Mouse (Mus musculus) MEL (cell line): ENCODE data around the gene Zeb2. TPM values are rescaled to one million over a fixed set of nuclear protein-coding genes. Genes with fewer than 3 reads are reported as not detected.

Source experiments
- DNase-seq: peaks from one replicate; pipeline ENCODE4 v3.0.0; 2011; ENCODE audit warnings: low read depth, low spot score
- H3K27ac ChIP-seq: 2 replicates; pipeline ENCODE4 v1.5.1; 2012; ENCODE audit warnings: low read depth, mild to moderate bottlenecking, control low read depth, low read length, moderate library complexity; ENCODE audit not compliant: control insufficient read depth
- H3K27me3 ChIP-seq, 2 experiments: fragments of 150-350 bp in 1 of 2; sonication (generic) in 1 of 2; 2 replicates each; pipeline ENCODE4 v1.6.1; 2012; ENCODE audit warnings: low read length in 2 of 2, mild to moderate bottlenecking in 2 of 2, improper control_type of control experiment in 1 of 2, moderate library complexity in 1 of 2; ENCODE audit not compliant: insufficient read depth in 2 of 2, control insufficient read depth in 1 of 2
- H3K36me3 ChIP-seq, 2 experiments: 2 replicates each; pipeline ENCODE4 v1.6.1; 2012 to 2014; ENCODE audit warnings: low read length in 2 of 2, improper control_type of control experiment in 1 of 2, inconsistent platforms in 1 of 2, mild to moderate bottlenecking in 1 of 2; ENCODE audit not compliant: insufficient read depth in 2 of 2, control insufficient read depth in 1 of 2
- H3K4me1 ChIP-seq, 2 experiments: fragments of 150-350 bp in 1 of 2; sonication (generic) in 1 of 2; 2 replicates each; pipeline ENCODE4 v1.6.1; 2012; ENCODE audit warnings: low read length in 2 of 2, improper control_type of control experiment in 1 of 2, mild to moderate bottlenecking in 1 of 2; ENCODE audit not compliant: insufficient read depth in 2 of 2, control insufficient read depth in 1 of 2
- H3K4me3 ChIP-seq, 2 experiments: fragments of 150-350 bp in 1 of 2; sonication (generic) in 1 of 2; 2 replicates each; pipeline ENCODE4 v1.5.1; 2012; ENCODE audit warnings: low read depth in 2 of 2, low read length in 2 of 2, mild to moderate bottlenecking in 2 of 2, moderate library complexity in 2 of 2, control low read depth in 1 of 2, improper control_type of control experiment in 1 of 2; ENCODE audit not compliant: control insufficient read depth in 1 of 2, insufficient read depth in 1 of 2
- H3K79me2 ChIP-seq: 2 replicates; pipeline ENCODE4 v1.6.1; 2012; ENCODE audit warnings: mild to moderate bottlenecking, low read length, moderate library complexity; ENCODE audit not compliant: control insufficient read depth, poor library complexity, insufficient read depth
- H3K9ac ChIP-seq: 2 replicates; pipeline ENCODE4 v1.6.1; 2012; ENCODE audit warnings: low read depth, mild to moderate bottlenecking, control low read depth, low read length, moderate library complexity; ENCODE audit not compliant: control insufficient read depth, poor library complexity, severe bottlenecking
- H3K9me3 ChIP-seq: fragments of 150-350 bp; sonication (generic); replicated peaks from 2 replicates; pipeline ENCODE4 v1.6.1; 2012; ENCODE audit warnings: mild to moderate bottlenecking, low read length, improper control_type of control experiment, moderate library complexity; ENCODE audit not compliant: insufficient read depth
- CHD2 ChIP-seq: IDR thresholded peaks from 2 replicates; pipeline ENCODE4 v1.6.1; 2011; ENCODE audit warnings: low read length, improper control_type of control experiment
- E2F4 ChIP-seq: IDR thresholded peaks from 2 replicates; pipeline ENCODE4 v1.6.1; 2011; ENCODE audit warnings: low read depth, low read length, improper control_type of control experiment, borderline replicate concordance
- ELF1 ChIP-seq: IDR thresholded peaks from 2 replicates; pipeline ENCODE4 v1.6.1; 2014; ENCODE audit warnings: low read depth, mild to moderate bottlenecking, inconsistent platforms, low read length, improper control_type of control experiment, moderate library complexity
- EP300 ChIP-seq, 2 experiments: IDR thresholded peaks; 2 replicates each; pipeline ENCODE4 v1.6.1; 2011; ENCODE audit warnings: improper control_type of control experiment in 2 of 2, low read length in 2 of 2, low read depth in 1 of 2, mild to moderate bottlenecking in 1 of 2
- ETS1 ChIP-seq: IDR thresholded peaks from 2 replicates; pipeline ENCODE4 v1.6.1; 2012; ENCODE audit warnings: low read depth, mild to moderate bottlenecking, inconsistent platforms, low read length, improper control_type of control experiment, moderate library complexity
- GATA1 ChIP-seq: IDR thresholded peaks from 2 replicates; pipeline ENCODE4 v1.6.1; 2011; ENCODE audit warnings: low read depth, low read length, improper control_type of control experiment
- MAX ChIP-seq: IDR thresholded peaks from 2 replicates; pipeline ENCODE4 v1.6.1; 2011; ENCODE audit warnings: low read length, improper control_type of control experiment
- MAZ ChIP-seq: IDR thresholded peaks from 2 replicates; pipeline ENCODE4 v1.6.1; 2012; ENCODE audit warnings: low read depth, mild to moderate bottlenecking, inconsistent platforms, low read length, improper control_type of control experiment
- MXI1 ChIP-seq: IDR thresholded peaks from 2 replicates; pipeline ENCODE4 v1.6.1; 2011; ENCODE audit warnings: mild to moderate bottlenecking, low read depth, low read length, improper control_type of control experiment
- MYB ChIP-seq: IDR thresholded peaks from 2 replicates; pipeline ENCODE4 v1.6.1; 2011; ENCODE audit warnings: mild to moderate bottlenecking, low read depth, low read length, improper control_type of control experiment
- NELFE ChIP-seq: IDR thresholded peaks from 2 replicates; pipeline ENCODE4 v1.6.1; 2011; ENCODE audit warnings: low read depth, low read length, improper control_type of control experiment
- NRF1 ChIP-seq: IDR thresholded peaks from 2 replicates; pipeline ENCODE4 v1.6.1; 2014; ENCODE audit warnings: low read depth, mild to moderate bottlenecking, inconsistent platforms, low read length, improper control_type of control experiment, moderate library complexity; ENCODE audit not compliant: poor library complexity, insufficient read depth, severe bottlenecking
- POLR2A ChIP-seq, 2 experiments: IDR thresholded peaks; 2 replicates each; pipeline ENCODE4 v1.6.1; 2011 to 2012; ENCODE audit warnings: low read length in 2 of 2, mild to moderate bottlenecking in 2 of 2, control low read depth in 1 of 2, improper control_type of control experiment in 1 of 2, low read depth in 1 of 2, moderate library complexity in 1 of 2; ENCODE audit not compliant: control insufficient read depth in 1 of 2, insufficient read depth in 1 of 2, poor library complexity in 1 of 2
- POLR2AphosphoS2 ChIP-seq: IDR thresholded peaks from 2 replicates; pipeline ENCODE4 v1.6.1; 2011; ENCODE audit warnings: low read length, improper control_type of control experiment
- POLR2AphosphoS5 ChIP-seq: IDR thresholded peaks from 2 replicates; pipeline ENCODE4 v1.6.1; 2012; ENCODE audit warnings: low read depth, borderline replicate concordance, mild to moderate bottlenecking, inconsistent platforms, low read length, moderate library complexity, mixed read lengths
- RAD21 ChIP-seq: IDR thresholded peaks from 2 replicates; pipeline ENCODE4 v1.6.1; 2011; ENCODE audit warnings: mild to moderate bottlenecking, low read depth, low read length, improper control_type of control experiment
- RCOR1 ChIP-seq: IDR thresholded peaks from 2 replicates; pipeline ENCODE4 v1.6.1; 2012; ENCODE audit warnings: low read depth, mild to moderate bottlenecking, inconsistent platforms, low read length, improper control_type of control experiment
- SIN3A ChIP-seq: IDR thresholded peaks from 2 replicates; pipeline ENCODE4 v1.6.1; 2012; ENCODE audit warnings: low read length, improper control_type of control experiment, inconsistent platforms
- TAL1 ChIP-seq: IDR thresholded peaks from 2 replicates; pipeline ENCODE4 v1.6.1; 2012; ENCODE audit warnings: mild to moderate bottlenecking, inconsistent platforms, low read length, moderate library complexity, mixed read lengths
- TBP ChIP-seq: IDR thresholded peaks from 2 replicates; pipeline ENCODE4 v1.8.0; 2011; ENCODE audit warnings: low read depth, low read length, improper control_type of control experiment
- TCF12 ChIP-seq: IDR thresholded peaks from 2 replicates; pipeline ENCODE4 v1.6.1; 2014; ENCODE audit warnings: low read depth, mild to moderate bottlenecking, inconsistent platforms, low read length, improper control_type of control experiment, moderate library complexity
- UBTF ChIP-seq: IDR thresholded peaks from 2 replicates; pipeline ENCODE4 v1.6.1; 2012; ENCODE audit warnings: low read depth, mild to moderate bottlenecking, inconsistent platforms, low read length, improper control_type of control experiment, moderate library complexity, borderline replicate concordance; ENCODE audit not compliant: insufficient read depth
- ZNF384 ChIP-seq: IDR thresholded peaks from 2 replicates; pipeline ENCODE4 v1.6.1; 2012; ENCODE audit warnings: low read depth, mild to moderate bottlenecking, inconsistent platforms, low read length, improper control_type of control experiment
- polyA plus RNA-seq, 2 experiments: library from polyadenylated mRNA; stranded (reverse) in 1 of 2; unstranded in 1 of 2; fragments of >175 nt in 1 of 2; fragments of >200 nt in 1 of 2; gene quantifications; 2 replicates each; pipeline versions ENCODE4 v1.2.1 to v1.2.4; 2012; ENCODE audit warnings: low replicate concordance in 2 of 2, low read depth in 1 of 2; ENCODE audit not compliant: insufficient read length in 2 of 2, insufficient read depth in 1 of 2, missing spikeins in 1 of 2
- total RNA-seq: library from RNA; depleted of rRNA; stranded (reverse); fragments of 300-350 nt; gene quantifications from 2 replicates; pipeline ENCODE4 v1.2.3, GENCODE M21; 2012

Zeb2 gene
- total and polyA plus RNA-seq, 3 experiments: 12.8 to 12.9 TPM; not detected in 1

GRCm38 (mm10) chr2:44955506-44955905 lies 161.7 kb downstream of the Zeb2 start (continued):
- TF ChIP-seq MYB: 0 out of 2 replicates have a peak, but pooled peaks have one; percentile 30
- no peak for TF ChIP-seq POLR2AphosphoS5
- no peak for TF ChIP-seq ELF1
- no peak for TF ChIP-seq TAL1
- TF ChIP-seq NELFE: no peak
- TF ChIP-seq MAX: no peak
- TF ChIP-seq ZNF384: no peak
- TF ChIP-seq RCOR1: 0 out of 2 replicates have a peak, but pooled peaks have one; percentile 16
- TF ChIP-seq CHD2: no peak
- peak; percentile 76 for TF ChIP-seq GATA1
- peak; percentile 71 for TF ChIP-seq TCF12
- no peak for TF ChIP-seq POLR2A (IDR thresholded peaks at IDR 0.05; ENCODE audit: control insufficient read depth in 1 of 2, insufficient read depth in 1 of 2, low read depth in 1 of 2, low read length in 2 of 2, poor library complexity in 1 of 2)
- no peak for TF ChIP-seq MXI1
- TF ChIP-seq, all 39 proteins: peak for 8

GRCm38 (mm10) chr2:44954180-44954579 lies 163.0 kb downstream of the Zeb2 start:
- Histone ChIP-seq H3K4me1 (peaks cover 18 to 21% of the 10 kb centered on the region in 2 experiments), H3K36me3 (peaks cover 0 to 33% of the 10 kb centered on the region in 2 experiments; a peak in 2 of 4 replicates), H3K27me3 (no peaks in the 10 kb centered on the region), H3K79me2 (no peaks in the 10 kb centered on the region), H3K4me3 (no peak overlapping the region), H3K9me3 (no peaks in the 10 kb centered on the region), H3K9ac (no peak overlapping the region), H3K27ac (no peak overlapping the region)
- no peak for DNase-seq
- TF ChIP-seq MAZ: no peak
- TF ChIP-seq SIN3A: no peak

DNA sequence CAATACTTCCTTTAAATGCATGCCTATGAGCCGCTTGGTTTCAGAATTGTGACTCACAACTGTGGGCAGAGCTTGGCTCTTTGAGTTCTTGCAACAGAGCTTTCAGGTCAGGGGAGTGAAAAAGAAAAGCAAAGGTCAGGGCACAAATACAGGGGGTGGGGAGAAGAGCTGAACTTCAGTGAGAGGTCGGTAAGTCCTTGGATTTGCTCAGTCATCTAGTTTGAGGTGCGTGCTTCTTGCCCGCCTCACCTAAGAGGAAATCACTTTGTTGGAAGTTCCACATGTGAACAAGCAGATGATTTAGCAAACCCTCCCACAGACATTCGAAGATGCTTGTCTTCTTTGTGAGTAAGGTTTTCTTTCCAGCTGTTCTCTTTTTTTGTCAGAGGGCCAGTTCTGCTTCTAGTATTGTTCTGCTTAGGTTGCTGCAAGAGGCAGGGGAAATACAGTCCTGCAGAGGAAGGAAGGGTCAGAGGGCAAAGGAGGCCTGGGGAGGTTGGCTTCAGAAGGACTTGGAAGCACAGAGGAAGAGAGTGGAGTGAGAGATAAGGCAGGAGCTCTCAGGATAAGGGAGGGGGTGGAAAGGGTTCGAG lies 164.3 kb downstream of the Zeb2 start:
- Histone ChIP-seq H3K9me3 (no peaks in the 10 kb centered on the region), H3K79me2 (no peaks in the 10 kb centered on the region), H3K4me1 (peaks cover 18 to 21% of the 10 kb centered on the region in 2 experiments), H3K27ac (no peak overlapping the region), H3K36me3 (peaks cover 0 to 33% of the 10 kb centered on the region in 2 experiments; a peak in 2 of 4 replicates), H3K9ac (no peak overlapping the region; the same call in 1 of the 2 replicates), H3K4me3 (no peak overlapping the region), H3K27me3 (no peaks in the 10 kb centered on the region)
- TF ChIP-seq NRF1 (no peak), SIN3A (0 out of 2 replicates have a peak, but pooled peaks have one; percentile 24), MYB (no peak), RAD21 (no peak), UBTF (no peak), E2F4 (no peak), ETS1 (peak; percentile 63), GATA1 (0 out of 2 replicates have a peak, but pooled peaks have one; percentile 9), POLR2AphosphoS2 (no peak), ELF1 (no peak), TBP (no peak), EP300 (IDR thresholded peaks at IDR 0.05; ENCODE audit: low read depth in 1 of 2, low read length in 2 of 2) (no peak)
- peak; percentile 72 for DNase-seq
